Mouse (Mus musculus): Measurements from ENCODE around the gene Bag5. TPM values are rescaled to one million over a fixed set of nuclear protein-coding genes. Genes with fewer than 3 reads are reported as not detected.
"Not testable (repeated sequence)": the region's sequence is repeated elsewhere in the genome, so short reads cannot be mapped to it uniquely, and the experiment has no call there.

Gene Bag5
- polyA plus RNA-seq, 1 experiment, result 32.8 TPM

- DNase-seq (ENCODE audit: low spot score), result not testable (repeated sequence)
Measured at GRCm38 (mm10) chr12:111736676-111737075, 23.6 kb upstream of the Bag5 start.

GRCm38 (mm10) chr12:111734912-111735311 is 21.9 kb upstream of the Bag5 start:
- no peak for DNase-seq (ENCODE audit: low spot score)

GRCm38 (mm10) chr12:111732921-111733320 is 19.9 kb upstream of the Bag5 start:
- DNase-seq (ENCODE audit: low spot score), result no peak

- DNase-seq (ENCODE audit: low spot score), result peak; percentile 59
Measured at GRCm38 (mm10) chr12:111731822-111732807, 19.1 kb upstream of the Bag5 start.

GRCm38 (mm10) chr12:111727956-111728355 is 14.9 kb upstream of the Bag5 start:
- no peak for DNase-seq (ENCODE audit: low spot score)

- DNase-seq (ENCODE audit: low spot score), result no peak
Measured at GRCm38 (mm10) chr12:111726122-111726463, 13.0 kb upstream of the Bag5 start.

- no peak for DNase-seq (ENCODE audit: low spot score)
Measured at GRCm38 (mm10) chr12:111725338-111726121, 12.5 kb upstream of the Bag5 start.

- no peak for DNase-seq (ENCODE audit: low spot score)
Measured at GRCm38 (mm10) chr12:111724638-111725337, 11.7 kb upstream of the Bag5 start.

- no peak for DNase-seq (ENCODE audit: low spot score)
Measured at GRCm38 (mm10) chr12:111722654-111723053, 9.6 kb upstream of the Bag5 start.

GRCm38 (mm10) chr12:111720222-111720621 is 7.2 kb upstream of the Bag5 start:
- no peak for DNase-seq (ENCODE audit: low spot score)

GRCm38 (mm10) chr12:111718656-111719055 is 5.6 kb upstream of the Bag5 start:
- no peak for DNase-seq (ENCODE audit: low spot score)

GRCm38 (mm10) chr12:111716505-111716904 is 3.4 kb upstream of the Bag5 start:
- no peak for DNase-seq (ENCODE audit: low spot score)

- not testable (repeated sequence) for DNase-seq (ENCODE audit: low spot score)
Measured at GRCm38 (mm10) chr12:111713880-111714279, 823 bp upstream of the Bag5 start.

GRCm38 (mm10) chr12:111712476-111712875 is 581 bp downstream of the Bag5 start:
- no peak for DNase-seq (ENCODE audit: low spot score)

- DNase-seq (ENCODE audit: low spot score), result no peak
Measured at GRCm38 (mm10) chr12:111710091-111710490, 3.0 kb downstream of the Bag5 start.

GRCm38 (mm10) chr12:111708181-111708580 is 4.9 kb downstream of the Bag5 start:
- DNase-seq (ENCODE audit: low spot score), result no peak

GRCm38 (mm10) chr12:111705186-111705973 is 7.7 kb downstream of the Bag5 start:
- DNase-seq (ENCODE audit: low spot score), result no peak

GRCm38 (mm10) chr12:111704609-111705008 is 8.4 kb downstream of the Bag5 start:
- DNase-seq (ENCODE audit: low spot score), result peak; percentile 49

- DNase-seq (ENCODE audit: low spot score), result no peak
Measured at GRCm38 (mm10) chr12:111703301-111703700, 9.8 kb downstream of the Bag5 start.

GRCm38 (mm10) chr12:111700920-111701458 is 12.1 kb downstream of the Bag5 start:
- DNase-seq (ENCODE audit: low spot score), result no peak

GRCm38 (mm10) chr12:111699542-111699941 is 13.5 kb downstream of the Bag5 start:
- DNase-seq (ENCODE audit: low spot score), result no peak
